Mouse (Mus musculus) small intestine, adult 2 months (tissue): Measurements from ENCODE around the gene Ttll12.

Experiments used
- CTCF ChIP-seq: fragments of 200-500 bp; IDR thresholded peaks from 2 replicates; pipeline ENCODE4 v1.5.1; 2012; ENCODE audit warnings: low read depth, mild to moderate bottlenecking, control low read depth, inconsistent platforms, low read length, moderate library complexity, mixed read lengths; ENCODE audit not compliant: insufficient replicate concordance, insufficient read length; ENCODE audit errors: extremely low read depth
- POLR2A ChIP-seq: fragments of 200-500 bp; IDR thresholded peaks from 2 replicates; pipeline ENCODE4 v1.6.1; 2012; ENCODE audit warnings: low read depth, mild to moderate bottlenecking, control low read depth, inconsistent platforms, low read length, moderate library complexity

DNA sequence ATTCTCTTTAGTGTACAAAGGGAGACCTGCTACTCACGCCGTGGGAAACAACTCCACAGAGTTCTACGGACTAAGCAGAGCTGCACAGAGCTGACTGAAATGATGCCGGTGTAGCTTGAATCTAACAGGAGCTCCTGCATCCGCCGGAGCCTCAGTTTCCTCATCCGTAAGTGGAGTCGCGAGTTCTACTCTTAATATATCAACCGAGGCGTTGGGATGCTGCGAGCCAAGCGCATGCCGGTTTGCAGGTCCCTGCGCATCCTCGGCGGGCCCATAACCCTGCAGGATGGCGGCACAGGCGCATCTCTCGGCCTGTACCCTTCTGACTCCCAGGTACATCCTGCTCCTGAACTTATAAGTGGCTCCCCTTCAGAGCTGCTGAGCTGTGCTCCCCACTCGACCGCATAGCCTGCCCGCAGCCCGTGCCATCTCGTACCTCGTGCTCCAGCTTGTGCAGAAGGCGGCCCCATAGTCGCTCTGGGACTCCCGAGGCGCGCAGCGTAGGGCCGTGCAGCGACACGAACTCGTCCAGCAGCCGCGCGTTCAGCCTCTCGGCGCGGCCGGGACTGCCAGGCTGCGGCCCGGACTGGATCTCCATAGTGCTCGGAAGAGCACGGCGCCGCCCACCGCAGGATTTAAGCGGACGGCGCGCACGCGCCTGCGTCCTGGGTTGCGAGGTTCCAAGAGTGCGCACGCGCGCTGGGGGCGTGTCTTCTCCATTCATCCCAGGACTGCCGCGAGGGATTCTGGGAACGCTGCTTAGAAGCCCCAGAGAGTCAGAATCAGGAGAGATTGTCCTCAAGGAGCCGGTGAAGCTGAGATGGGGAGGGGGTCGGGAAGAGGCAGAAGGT is at the start of gene Ttll12:
- TF ChIP-seq CTCF, result no peak
- peak; percentile 65; the same call in 1 of the 2 replicates for TF ChIP-seq POLR2A
